15 mouse cellular contexts compared by ENCODE assay signal in genomic region chr5:72184437-72185100, GRCm38 (mm10). TPM values are rescaled to one million over a fixed set of nuclear protein-coding genes. Genes with fewer than 3 reads are reported as not detected.
DNase-seq lines count a peak whose midpoint lies in the region; ATAC-seq and TF ChIP-seq lines count a peak whose summit lies in the region.
"Had no signal": no experiment of that assay in that cellular context is flagged by ENCODE, and none has a peak within 500 bp of the region (broad histone marks: within the 10 kb centered on the region; RNA-seq: fewer than 3 reads in every experiment).

No protein-coding gene starts in this region.

- WGBS in heart, embryonic 11.5 days (ENCODE audit: insufficient replicate concordance): 74% methylated on average over 13 of the region's 13 CpGs
- 30% methylated on average over 13 of the region's 13 CpGs for WGBS in bone marrow, adult 2 months
- WGBS in heart, adult 2 months: 74% methylated on average over 13 of the region's 13 CpGs
- 90% methylated on average over 13 of the region's 13 CpGs for WGBS in hindbrain, embryonic 13.5 days

- no peak overlapping the region for H3K27ac ChIP-seq in heart, embryonic 11.5 days (ENCODE audit: low read depth, low read length)
- peak overlapping the region; percentile 63 for H3K27ac ChIP-seq in bone marrow, adult 2 months (ENCODE audit: control insufficient read depth, insufficient read depth, low read depth, low read length, poor library complexity)
- H3K27ac ChIP-seq in heart, adult 2 months: no peak overlapping the region
- no peak overlapping the region for H3K27ac ChIP-seq in hindbrain, embryonic 13.5 days
- H3K27ac ChIP-seq: kidney, postnatal 0 days; lung, embryonic 15.5 days; midbrain, embryonic 12.5 days had no signal

- H3K4me1 ChIP-seq in heart, embryonic 11.5 days (ENCODE audit: control insufficient read depth, insufficient read depth, low read length): peaks cover 5% of the 10 kb centered on the region; the same call in 1 of the 2 replicates
- peaks cover 10% of the 10 kb centered on the region for H3K4me1 ChIP-seq in bone marrow, adult 2 months (ENCODE audit: control insufficient read depth, insufficient read depth, low read length)
- peaks cover 3% of the 10 kb centered on the region for H3K4me1 ChIP-seq in heart, adult 2 months (ENCODE audit: control insufficient read depth, insufficient read depth, low read length)
- no peaks in the 10 kb centered on the region for H3K4me1 ChIP-seq in hindbrain, embryonic 13.5 days (replicated peaks)
- H3K4me1 ChIP-seq: lung, embryonic 15.5 days; midbrain, embryonic 12.5 days had no signal

- no peak for TF ChIP-seq POLR2A in bone marrow, adult 2 months (IDR thresholded peaks at IDR 0.05; ENCODE audit: borderline replicate concordance, control insufficient read depth, low read depth, low read length)
- TF ChIP-seq POLR2A in heart, adult 2 months (IDR thresholded peaks at IDR 0.05; ENCODE audit: insufficient read depth, low read depth, low read length): no peak

- no peak overlapping the region for H3K9ac ChIP-seq in heart, embryonic 11.5 days (ENCODE audit: low read depth, low read length)
- no peak overlapping the region for H3K9ac ChIP-seq in heart, adult 2 months (ENCODE audit: low read depth, low read length)
- no peak overlapping the region for H3K9ac ChIP-seq in hindbrain, embryonic 13.5 days
- H3K9ac ChIP-seq: lung, embryonic 15.5 days; midbrain, embryonic 12.5 days had no signal

- no peak for TF ChIP-seq CTCF in bone marrow, adult 2 months (IDR thresholded peaks at IDR 0.05; ENCODE audit: control insufficient read depth, insufficient read depth, low read length)
- TF ChIP-seq CTCF in heart, adult 2 months (IDR thresholded peaks at IDR 0.05): no peak

- TF ChIP-seq EP300 in heart, adult 2 months (IDR thresholded peaks at IDR 0.05; ENCODE audit: insufficient read depth, low read depth, low read length): no peak

- H3K4me3 ChIP-seq in heart, embryonic 11.5 days (ENCODE audit: low read depth, low read length): no peak overlapping the region
- H3K4me3 ChIP-seq in bone marrow, adult 2 months (replicated peaks; ENCODE audit: control insufficient read depth, low read depth, low read length): peak overlapping the region; percentile 38
- H3K4me3 ChIP-seq in heart, adult 2 months: no peak overlapping the region
- H3K4me3 ChIP-seq in hindbrain, embryonic 13.5 days: no peak overlapping the region
- H3K4me3 ChIP-seq: lung, embryonic 15.5 days; midbrain, embryonic 12.5 days had no signal

- no peak for ATAC-seq in heart, embryonic 11.5 days (replicated peaks; ENCODE audit: insufficient number of reproducible peaks, low FRiP score, low TSS enrichment)
- ATAC-seq in megakaryocyte, adult 5-6 weeks (ENCODE audit: poor library complexity, severe bottlenecking): peak; percentile 41
- ATAC-seq in hindbrain, embryonic 13.5 days (ENCODE audit: low FRiP score): no peak

- intact Hi-C loops in heart, adult 2 months (cut with DNase I): no loop called here

- H3K79me2 ChIP-seq in heart, adult 2 months (replicated peaks; ENCODE audit: control insufficient read depth, insufficient read depth, low read length): no peaks in the 10 kb centered on the region

- no peaks in the 10 kb centered on the region for H3K36me3 ChIP-seq in heart, embryonic 11.5 days (ENCODE audit: control insufficient read depth, insufficient read depth, low read length)
- H3K36me3 ChIP-seq in heart, adult 2 months (ENCODE audit: control insufficient read depth, insufficient read depth, low read length): no peaks in the 10 kb centered on the region
- no peaks in the 10 kb centered on the region for H3K36me3 ChIP-seq in hindbrain, embryonic 13.5 days
- H3K36me3 ChIP-seq: lung, embryonic 15.5 days; midbrain, embryonic 12.5 days had no signal

- no peak overlapping the region for H3K4me2 ChIP-seq in heart, embryonic 11.5 days
- H3K4me2 ChIP-seq in hindbrain, embryonic 13.5 days: no peak overlapping the region
- H3K4me2 ChIP-seq: lung, embryonic 15.5 days; midbrain, embryonic 12.5 days had no signal

- no peaks in the 10 kb centered on the region for H3K27me3 ChIP-seq in heart, embryonic 11.5 days (ENCODE audit: control insufficient read depth, insufficient read depth, low read length)
- no peaks in the 10 kb centered on the region for H3K27me3 ChIP-seq in heart, adult 2 months (ENCODE audit: control insufficient read depth, insufficient read depth, low read length)
- H3K27me3 ChIP-seq in hindbrain, embryonic 13.5 days: no peaks in the 10 kb centered on the region
- H3K27me3 ChIP-seq: lung, embryonic 15.5 days; midbrain, embryonic 12.5 days had no signal

- H3K9me3 ChIP-seq in heart, embryonic 11.5 days (replicated peaks; ENCODE audit: control insufficient read depth, low read length): no peaks in the 10 kb centered on the region
- no peaks in the 10 kb centered on the region for H3K9me3 ChIP-seq in hindbrain, embryonic 13.5 days
- H3K9me3 ChIP-seq: lung, embryonic 15.5 days; midbrain, embryonic 12.5 days had no signal

- DNase-seq in heart, adult 11 months: peak; percentile 86
- DNase-seq in liver: peak; percentile 61
- DNase-seq in urinary bladder, postnatal 25 days (ENCODE audit: low spot score): no peak
- DNase-seq in heart, adult 2 months: no peak
- DNase-seq: adrenal gland, adult 8-10 months; layer of hippocampus, adult 9-11 months; right cerebral cortex, postnatal 4 days; thymus, postnatal 36 days had no signal

RNA-seq across cellular contexts. Expression of gene Commd8, which starts 16.6 kb away (rescaled TPM):
- 130 and 131 TPM in 2 replicates for polyA plus RNA-seq in heart, embryonic 11.5 days (2014; fragmentation: Nextera tagmentation; extraction: Ambion mirVana)
- polyA plus RNA-seq in bone marrow, adult 2 months (2011; ENCODE audit: insufficient read depth, insufficient read length, low replicate concordance, missing spikeins): 41.6 and 46.6 TPM in 2 replicates
- 231 and 298 TPM in 2 replicates for total RNA-seq in megakaryocyte, adult 5-6 weeks (2015)
- 142 and 175 TPM in 2 replicates for total RNA-seq in megakaryocyte, adult 5-6 weeks (2017)
- 10 to 100 TPM; 40.4 to 43.7 TPM for total RNA-seq in heart, adult 2 months (2021)
- polyA plus RNA-seq in heart, adult 2 months (2012; rRNA removed): 5.6 and 16.3 TPM in 2 replicates
- polyA plus RNA-seq in hindbrain, embryonic 13.5 days (2015; fragmentation: Nextera tagmentation; extraction: Ambion mirVana): 152 and 161 TPM in 2 replicates

Comparison
In these comparisons a context has a peak if more than half of its experiments do, and no peak if none do; other contexts are left out.
1. DNase-seq: peak in heart, adult 11 months (single experiment) and liver (single experiment); none in urinary bladder, postnatal 25 days (single experiment) and heart, adult 2 months (0 of 2).